29 mouse cellular contexts compared by ENCODE assay signal in genomic region chr14:106136272-106136671, GRCm38 (mm10). TPM values are rescaled to one million over a fixed set of nuclear protein-coding genes. Genes with fewer than 3 reads are reported as not detected.
A peak's percentile ranks its signal among the peaks of the same experiment; 100 is the strongest.
DNase-seq lines count a peak whose midpoint lies in the region; ATAC-seq and TF ChIP-seq lines count a peak whose summit lies in the region.
"Had no signal": no experiment of that assay in that cellular context is flagged by ENCODE, and none has a peak within 500 bp of the region (broad histone marks: within the 10 kb centered on the region; RNA-seq: fewer than 3 reads in every experiment).

No protein-coding gene starts in this region.

- H3K27me3 ChIP-seq in CH12.LX (replicated peaks): no peaks in the 10 kb centered on the region
- H3K27me3 ChIP-seq: embryonic facial prominence, embryonic 13.5 days; embryonic facial prominence, embryonic 15.5 days; forebrain, embryonic 12.5 days had no signal

- no peak for TF ChIP-seq CTCF in CH12.LX (conservative IDR thresholded peaks at IDR 0.05 in 1 of 2, IDR thresholded peaks at IDR 0.05 in 1 of 2; ENCODE audit: low read depth in 2 of 2, low read length in 2 of 2)

- H3K4me3 ChIP-seq in CH12.LX (replicated peaks in 1 of 3; ENCODE audit: low read depth in 2 of 3, low read length in 2 of 3, poor library complexity in 1 of 3): no peak overlapping the region
- H3K4me3 ChIP-seq: embryonic facial prominence, embryonic 13.5 days; embryonic facial prominence, embryonic 15.5 days; erythroblast, embryonic 14.5 days; forebrain, embryonic 10.5 days; forebrain, embryonic 12.5 days had no signal

- no peak for TF ChIP-seq POLR2A in CH12.LX (IDR thresholded peaks at IDR 0.05; ENCODE audit: low read depth, low read length)

- in situ Hi-C loops in CH12.LX (cut with MboI; ENCODE audit: low pct_ligation_motif_present, low pct_unique_long_range_greater_than_20kb, low sequenced_read_pairs): no loop called here

- H3K27ac ChIP-seq in CH12.LX (ENCODE audit: insufficient read depth, low read depth): no peak overlapping the region
- H3K27ac ChIP-seq: embryonic facial prominence, embryonic 13.5 days; embryonic facial prominence, embryonic 15.5 days; forebrain, embryonic 10.5 days; forebrain, embryonic 12.5 days had no signal

- no peaks in the 10 kb centered on the region for H3K4me1 ChIP-seq in CH12.LX (ENCODE audit: control insufficient read depth in 1 of 2, insufficient read depth in 2 of 2)
- H3K4me1 ChIP-seq: embryonic facial prominence, embryonic 13.5 days; embryonic facial prominence, embryonic 15.5 days; forebrain, embryonic 10.5 days; forebrain, embryonic 12.5 days had no signal

- no peak for TF ChIP-seq RAD21 in CH12.LX (IDR thresholded peaks at IDR 0.05; ENCODE audit: low read depth, low read length)

- peak; percentile 39 for DNase-seq in A20 (ENCODE audit: low read depth, low spot score)
- DNase-seq in CH12.LX (ENCODE audit: extremely low read depth): peak; percentile 1
- DNase-seq in right cerebral cortex, postnatal 36 days (ENCODE audit: low spot score in 2 of 2): no peak
- no peak for DNase-seq in thymus, postnatal 25 days
- DNase-seq in urinary bladder, postnatal 14 days (ENCODE audit: low spot score): no peak
- DNase-seq: adrenal gland, adult 2 months; adrenal gland, postnatal 10 days; adrenal gland, postnatal 25 days; B cell, adult 2 months; cerebellum, adult 11 months; cerebellum, adult 2 months; cerebellum, adult 9-10 months; cerebellum, postnatal 10 days; cerebellum, postnatal 25 days; embryo, embryonic 11 days had no signal

- H3K36me3 ChIP-seq in CH12.LX (replicated peaks in 1 of 2; ENCODE audit: control insufficient read depth in 1 of 2, insufficient read depth in 1 of 2, low read length in 1 of 2): no peaks in the 10 kb centered on the region
- H3K36me3 ChIP-seq: embryonic facial prominence, embryonic 13.5 days; embryonic facial prominence, embryonic 15.5 days; forebrain, embryonic 10.5 days; forebrain, embryonic 12.5 days had no signal

- no peak for TF ChIP-seq EP300 in CH12.LX (IDR thresholded peaks at IDR 0.05; ENCODE audit: low read length)

- no peak overlapping the region for H3K9ac ChIP-seq in CH12.LX (ENCODE audit: insufficient read depth, low read depth)
- H3K9ac ChIP-seq: embryonic facial prominence, embryonic 13.5 days; embryonic facial prominence, embryonic 15.5 days; forebrain, embryonic 12.5 days had no signal

- no peaks in the 10 kb centered on the region for H3K79me2 ChIP-seq in CH12.LX (replicated peaks; ENCODE audit: control insufficient read depth, extremely low read depth, insufficient read depth, poor library complexity, severe bottlenecking)

- peaks cover 16% of the 10 kb centered on the region for H3K9me3 ChIP-seq in CH12.LX (replicated peaks; ENCODE audit: low read length)
- H3K9me3 ChIP-seq: embryonic facial prominence, embryonic 15.5 days; forebrain, embryonic 12.5 days had no signal

- ATAC-seq in granulocyte monocyte progenitor cell, adult 5-6 weeks (replicated peaks; ENCODE audit: poor library complexity, severe bottlenecking): peak; percentile 82
- ATAC-seq in megakaryocyte progenitor cell, adult 5-6 weeks (replicated peaks; ENCODE audit: poor library complexity): peak; percentile 39; the same call in 1 of the 2 replicates
- ATAC-seq: CD4-positive, CD25-positive, alpha-beta regulatory T cell, adult 4 months; forebrain, embryonic 14.5 days; forebrain, embryonic 16.5 days had no signal

- dilution Hi-C loops in CH12.LX (cut with MboI; ENCODE audit: extremely low pct_ligation_motif_present, extremely low pct_unique_long_range_greater_than_20kb, low sequenced_read_pairs): no loop called here

- H3K4me2 ChIP-seq in CH12.LX (ENCODE audit: insufficient read depth, low read depth, poor library complexity, severe bottlenecking): no peak overlapping the region
- H3K4me2 ChIP-seq: embryonic facial prominence, embryonic 13.5 days; embryonic facial prominence, embryonic 15.5 days; forebrain, embryonic 12.5 days had no signal

TF ChIP-seq in CH12.LX, 34 proteins besides CTCF, POLR2A, EP300 and RAD21:
- TF ChIP-seq ZC3H11A (IDR thresholded peaks at IDR 0.05; ENCODE audit: low read depth, low read length) (no peak), JUN (IDR thresholded peaks at IDR 0.05; ENCODE audit: insufficient read depth, low read depth, low read length) (no peak), NRF1 (IDR thresholded peaks at IDR 0.05; ENCODE audit: low read depth, low read length) (no peak), ZMIZ1 (IDR thresholded peaks at IDR 0.05; ENCODE audit: low read depth, low read length) (no peak)

RNA-seq across cellular contexts. Expression of gene Trim52, which starts 30.3 kb away (rescaled TPM):
- not detected in 2 replicates for total RNA-seq in CH12.LX (2012; rRNA removed)
- not detected in 2 replicates for total RNA-seq in CH12.LX (2014; rRNA removed)
- not detected in 2 replicates for polyA plus RNA-seq in CH12.LX (2012; ENCODE audit: insufficient read length, low read depth)
- not detected in 2 replicates for total RNA-seq in granulocyte monocyte progenitor cell, adult 5-6 weeks (2014; fragmentation: Nextera tagmentation)
- not detected in 2 replicates for total RNA-seq in granulocyte monocyte progenitor cell, adult 5-6 weeks (2017)
- total RNA-seq in megakaryocyte progenitor cell, adult 5-6 weeks (2015): not detected in 2 replicates
- not detected in 2 replicates for total RNA-seq in megakaryocyte progenitor cell, adult 5-6 weeks (2017)
- total RNA-seq: adrenal gland, adult 2 months; adrenal gland, postnatal 10 days; adrenal gland, postnatal 25 days; adrenal gland, postnatal 4 days; MEL had no signal
- polyA plus RNA-seq: adrenal gland, adult 2 months; brain, embryonic 14.5 days; CD4-positive, CD25-positive, alpha-beta regulatory T cell, adult 4 months; cerebellum, adult 2 months; embryonic facial prominence, embryonic 11.5 days; embryonic facial prominence, embryonic 15.5 days; erythroblast, embryonic 14.5 days; forebrain, embryonic 10.5 days; forebrain, embryonic 12.5 days; forebrain, embryonic 14.5 days; forebrain, embryonic 16.5 days had no signal

Comparison
In these comparisons a context has a peak if more than half of its experiments do, and no peak if none do; other contexts are left out.
1. DNase-seq: peak in A20 (single experiment) and CH12.LX (single experiment); none in right cerebral cortex, postnatal 36 days (0 of 2), thymus, postnatal 25 days (single experiment) and urinary bladder, postnatal 14 days (single experiment).